Mouse (Mus musculus) bone marrow, adult 2 months (tissue): ENCODE results near the gene Kng2. TPM values are rescaled to one million over a fixed set of nuclear protein-coding genes. Genes with fewer than 3 reads are reported as not detected.
"Not testable (repeated sequence)": the region's sequence is repeated elsewhere in the genome, so short reads cannot be mapped to it uniquely, and the experiment has no call there.

Experiments used
- H3K27ac ChIP-seq: fragments of 200-500 bp; 2 replicates; pipeline ENCODE4 v1.5.1; 2012; ENCODE audit warnings: low read depth, mild to moderate bottlenecking, control low read depth, inconsistent platforms, low read length; ENCODE audit not compliant: control insufficient read depth, poor library complexity, insufficient read depth
- H3K4me1 ChIP-seq: fragments of 200-500 bp; 2 replicates; pipeline ENCODE4 v1.6.1; 2011; ENCODE audit warnings: low read length; ENCODE audit not compliant: control insufficient read depth, insufficient read depth
- H3K4me3 ChIP-seq: fragments of 200-500 bp; replicated peaks from 2 replicates; pipeline ENCODE3; 2011; ENCODE audit warnings: mild to moderate bottlenecking, low read depth, low read length, control low read depth; ENCODE audit not compliant: control insufficient read depth
- CTCF ChIP-seq: fragments of 200-500 bp; IDR thresholded peaks from 2 replicates; pipeline ENCODE4 v1.5.1; 2011; ENCODE audit warnings: low read length, control low read depth; ENCODE audit not compliant: control insufficient read depth, insufficient read depth
- POLR2A ChIP-seq: fragments of 200-500 bp; IDR thresholded peaks from 2 replicates; pipeline ENCODE4 v1.6.1; 2011; ENCODE audit warnings: low read depth, mild to moderate bottlenecking, control low read depth, low read length, borderline replicate concordance; ENCODE audit not compliant: control insufficient read depth
- WGBS: fragments of 180-500 bp; shearing (Covaris S2); methylation state at CpG from one replicate; pipeline ENCODE4 v1.1.7; 2018; 5-methylcytosine and 5-hydroxymethylcytosine counted together
- polyA plus RNA-seq: library from polyadenylated mRNA; stranded (reverse); fragments of >200 nt; gene quantifications from 2 replicates; pipeline ENCODE4 v1.2.4, GENCODE M21; 2011; ENCODE audit warnings: low replicate concordance; ENCODE audit not compliant: missing spikeins, insufficient read depth, insufficient read length

Gene Kng2
- polyA plus RNA-seq, 1 experiment: 54.1 TPM

DNA sequence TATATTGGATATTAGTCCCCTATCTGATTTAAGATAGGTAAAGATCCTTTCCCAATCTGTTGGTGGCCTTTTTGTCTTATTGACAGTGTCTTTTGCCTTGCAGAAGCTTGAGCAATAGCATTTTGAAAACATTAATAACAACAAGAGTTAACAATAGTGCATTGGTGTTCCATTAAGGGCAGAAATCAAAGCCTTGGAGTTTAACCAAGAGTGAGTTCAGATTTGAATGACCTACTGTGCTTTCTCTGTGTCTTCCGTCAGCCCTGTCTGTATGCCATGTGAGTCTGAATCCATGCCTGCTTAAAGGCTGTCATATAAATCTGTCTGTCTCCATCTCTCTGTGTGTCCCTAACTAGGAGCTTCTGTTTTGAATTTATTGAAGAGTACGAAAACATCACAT is 81.9 kb downstream of the Kng2 start:
- H3K4me3 ChIP-seq: no peak overlapping the region
- TF ChIP-seq CTCF (no peak), POLR2A (no peak)
- H3K4me1 ChIP-seq: no peaks in the 10 kb centered on the region
- WGBS: 78% methylated on average over 2 of the region's 2 CpGs
- no peak overlapping the region for H3K27ac ChIP-seq

DNA sequence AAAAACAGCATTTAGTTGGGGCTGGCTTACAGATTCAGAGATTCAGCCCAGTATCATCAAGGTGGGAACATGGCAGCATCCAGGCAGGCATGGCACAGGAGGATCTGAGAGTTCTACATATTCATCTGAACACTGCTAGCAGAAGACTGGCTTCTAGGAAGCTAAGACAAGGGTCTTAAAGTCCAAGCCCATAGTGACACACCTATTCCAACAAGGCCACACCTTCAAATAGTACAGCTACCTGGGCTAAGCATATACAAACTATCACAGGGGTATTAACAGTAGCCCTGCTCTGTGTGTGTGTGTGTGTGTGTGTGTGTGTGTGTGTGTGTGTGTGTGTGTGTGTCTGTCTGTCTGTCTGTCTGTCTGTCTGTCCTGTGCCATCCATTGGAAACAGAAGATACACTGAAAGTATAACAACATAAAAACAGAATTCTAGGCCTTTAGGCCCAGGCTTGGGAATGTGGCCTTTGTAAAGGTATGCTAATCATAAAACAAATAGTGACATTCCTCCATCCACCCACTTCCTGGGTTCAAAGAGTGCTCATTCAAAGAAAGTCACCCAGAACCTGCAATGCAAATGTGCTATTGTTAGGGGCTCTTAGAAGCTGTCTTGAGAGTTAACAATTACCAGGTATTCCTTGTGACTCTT is 87.3 kb downstream of the Kng2 start:
- H3K4me1 ChIP-seq, H3K4me3 ChIP-seq, H3K27ac ChIP-seq: not testable (repeated sequence)

DNA sequence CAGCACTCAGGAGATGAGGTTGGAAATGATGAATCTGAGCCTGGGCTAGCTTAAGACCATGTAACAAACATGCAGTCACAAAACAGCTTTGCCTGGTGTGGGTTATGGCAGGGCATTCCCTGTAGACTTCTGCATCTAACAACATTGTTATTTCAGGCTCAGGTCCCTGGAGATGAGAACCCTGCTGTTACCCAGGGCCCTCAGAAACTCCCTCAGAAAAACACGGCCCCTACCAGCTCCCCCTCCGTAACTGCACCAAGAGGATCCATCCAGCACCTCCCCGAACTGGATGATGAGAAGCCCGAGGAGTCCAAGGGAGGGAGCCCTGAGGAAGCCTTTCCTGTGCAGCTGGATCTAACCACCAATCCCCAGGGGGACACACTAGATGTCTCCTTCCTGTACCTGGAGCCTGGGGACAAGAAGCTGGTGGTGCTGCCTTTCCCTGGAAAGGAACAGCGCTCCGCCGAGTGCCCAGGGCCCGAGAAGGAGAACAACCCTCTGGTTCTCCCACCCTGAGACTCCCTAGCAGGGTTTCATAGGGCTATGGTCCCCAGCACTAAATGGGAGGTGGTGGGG is 90.1 kb downstream of the Kng2 start:
- Histone ChIP-seq H3K27ac (peak overlapping the region; percentile 45; the same call in 1 of the 2 replicates), H3K4me1 (no peaks in the 10 kb centered on the region; the same call in 1 of the 2 replicates), H3K4me3 (no peak overlapping the region)
- 65% methylated on average over 8 of the region's 8 CpGs for WGBS
- TF ChIP-seq POLR2A (no peak), CTCF (no peak)

DNA sequence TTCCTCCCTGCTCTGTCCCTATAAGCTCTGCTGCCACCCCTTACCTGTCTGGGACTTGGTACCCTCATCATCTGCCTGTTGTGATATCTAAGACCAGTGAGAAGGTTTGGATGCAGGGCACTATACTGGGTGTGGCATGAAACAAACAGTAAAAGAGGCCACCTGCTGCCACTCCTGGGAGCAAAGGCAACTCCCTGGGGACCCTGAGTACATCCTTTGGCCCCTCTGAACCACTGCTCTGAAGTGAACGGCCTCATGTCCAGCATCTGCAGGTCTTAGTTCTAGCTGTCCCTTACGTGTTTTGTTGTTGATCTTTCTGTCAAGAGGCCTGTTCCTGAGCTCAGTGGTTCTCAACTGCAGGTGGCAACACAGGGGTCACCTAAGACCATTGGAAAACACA is 90.7 kb downstream of the Kng2 start:
- H3K27ac ChIP-seq: peak overlapping the region; percentile 50; the same call in 1 of the 2 replicates
- TF ChIP-seq CTCF (no peak), POLR2A (no peak)
- no peak overlapping the region for H3K4me3 ChIP-seq
- H3K4me1 ChIP-seq: no peaks in the 10 kb centered on the region; the same call in 1 of the 2 replicates
- 55% methylated on average over 2 of the region's 2 CpGs for WGBS

DNA sequence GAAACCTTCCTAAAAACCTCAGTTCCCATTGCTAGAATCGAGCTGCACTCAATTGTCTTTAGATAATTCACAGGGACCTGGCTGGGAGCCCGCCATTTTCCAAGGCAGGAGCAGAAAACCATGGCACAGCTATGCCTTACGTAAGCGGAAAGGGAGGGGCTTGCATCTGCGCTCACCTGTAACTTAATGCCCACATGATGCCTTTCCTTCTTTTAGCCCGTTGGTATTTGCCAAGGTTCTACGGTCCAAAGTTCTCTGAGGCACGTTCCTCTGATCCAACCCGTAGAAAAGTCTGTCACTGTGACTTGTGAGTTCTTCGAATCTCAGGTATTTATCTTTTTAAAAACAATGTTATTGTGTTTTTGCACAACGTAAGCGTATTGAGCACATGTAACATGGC is 91.7 kb downstream of the Kng2 start:
- 86% methylated on average over 12 of the region's 12 CpGs for WGBS
- H3K27ac ChIP-seq: no peak overlapping the region
- no peak for TF ChIP-seq CTCF
- TF ChIP-seq POLR2A: no peak
- H3K4me3 ChIP-seq: no peak overlapping the region
- no peaks in the 10 kb centered on the region; the same call in 1 of the 2 replicates for H3K4me1 ChIP-seq

Other genes with a start within 250 kb of the Kng2 start
- gene Crygs, start 217.9 kb downstream of the Kng2 start, polyA plus RNA-seq: not detected in 2 replicates
- 12.3 and 15.6 TPM in 2 replicates for gene Tbccd1, start 171.8 kb downstream of the Kng2 start, polyA plus RNA-seq
- gene Dnajb11, start 171.6 kb downstream of the Kng2 start, polyA plus RNA-seq: 55.1 and 92.5 TPM in 2 replicates
- gene Ahsg, start 138.2 kb downstream of the Kng2 start, polyA plus RNA-seq: 15.5 and 61.2 TPM in 2 replicates
- gene Fetub, start 111.1 kb downstream of the Kng2 start, polyA plus RNA-seq: 0.86 and 5.1 TPM in 2 replicates
- gene Hrg, start 78.4 kb downstream of the Kng2 start, polyA plus RNA-seq: 0.93 and 2.0 TPM in 2 replicates
- gene Kng1, start 28.4 kb upstream of the Kng2 start, polyA plus RNA-seq: 6.3 and 13.7 TPM in 2 replicates
- gene Eif4a2, start 78.0 kb upstream of the Kng2 start, polyA plus RNA-seq: 103 and 232 TPM in 2 replicates
- gene Rfc4, start 98.3 kb upstream of the Kng2 start, polyA plus RNA-seq: 35.1 and 55.1 TPM in 2 replicates
- gene Adipoq, start 117.1 kb upstream of the Kng2 start, polyA plus RNA-seq: 32.3 and 39.5 TPM in 2 replicates
- gene St6gal1, start 195.3 kb upstream of the Kng2 start, polyA plus RNA-seq: 3.6 and 8.7 TPM in 2 replicates